Mouse (Mus musculus) lung, postnatal 4 days (tissue): ENCODE data around the gene Pak6.

Experiments
- DNase-seq, 2 experiments: peaks; one replicate each; pipeline ENCODE4 v3.0.0; 2021

The Pak6 gene

DNA sequence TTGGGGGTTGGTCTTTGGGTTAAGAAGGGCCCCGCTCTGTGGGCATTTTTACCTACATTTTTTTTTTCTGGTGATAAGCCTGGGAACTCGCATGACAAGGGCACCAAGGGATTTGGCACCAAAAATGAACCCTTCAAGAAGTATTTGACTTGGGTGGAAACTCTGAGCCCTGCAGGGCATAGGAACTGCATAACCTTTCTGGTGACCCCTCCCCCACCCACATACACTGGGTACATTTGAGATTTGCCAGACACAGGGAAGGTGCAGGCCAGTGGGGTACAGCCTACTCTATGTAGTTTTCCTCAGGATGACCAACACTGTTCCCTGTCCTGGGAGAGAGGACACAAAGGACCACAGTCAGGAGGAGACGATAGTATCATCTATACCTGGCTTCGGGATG is 2.5 kb downstream of the Pak6 start:
- DNase-seq = no peak

- DNase-seq = no peak
Observed at GRCm38 (mm10) chr2:118667181-118667580, 4.1 kb downstream of the Pak6 start.

DNA sequence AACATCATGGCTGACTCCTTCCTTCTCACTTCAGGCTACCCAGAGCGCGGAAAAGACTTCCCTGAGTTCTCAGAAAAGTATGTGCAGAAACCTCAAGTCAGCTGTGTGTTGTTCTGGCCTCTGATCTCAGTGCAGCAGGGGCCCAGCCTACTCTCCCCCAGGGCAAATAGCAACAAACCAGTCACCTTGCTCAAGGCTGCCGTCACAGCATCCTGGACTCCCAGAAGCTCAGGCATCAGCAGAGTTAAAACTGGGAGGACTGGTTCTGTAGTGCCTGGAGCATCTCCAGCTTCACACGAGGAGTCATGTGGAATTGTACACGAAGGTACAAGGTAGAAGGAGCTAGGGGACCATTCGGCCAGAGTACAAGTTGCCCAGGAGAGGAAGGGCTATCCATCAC is 6.1 kb downstream of the Pak6 start:
- no peak for DNase-seq

GRCm38 (mm10) chr2:118669785-118670184 is 6.7 kb downstream of the Pak6 start:
- DNase-seq = no peak

- DNase-seq = no peak
Observed at GRCm38 (mm10) chr2:118671728-118672127, 8.6 kb downstream of the Pak6 start.

- DNase-seq = no peak
Observed at GRCm38 (mm10) chr2:118673686-118674465, 10.8 kb downstream of the Pak6 start.

DNA sequence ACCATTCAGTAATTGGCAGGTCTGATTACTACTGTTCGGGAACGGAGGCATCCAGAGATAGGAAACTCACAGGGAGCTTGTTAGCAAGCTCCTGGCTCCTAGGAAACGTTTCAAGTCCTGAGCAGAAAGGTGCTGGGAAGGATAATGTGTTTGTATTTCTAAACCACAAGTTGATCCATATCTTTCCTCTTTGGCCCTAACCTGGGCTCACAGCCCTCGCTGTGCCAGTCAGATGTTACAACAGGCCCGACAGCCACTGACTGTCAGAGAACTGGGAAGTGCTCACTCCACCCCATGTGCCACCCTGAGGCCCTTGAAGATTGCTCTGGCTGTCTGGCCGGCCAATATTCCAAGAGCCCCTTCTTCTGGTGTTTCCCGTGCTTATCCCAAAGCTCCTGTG is 11.4 kb downstream of the Pak6 start:
- no peak for DNase-seq

DNA sequence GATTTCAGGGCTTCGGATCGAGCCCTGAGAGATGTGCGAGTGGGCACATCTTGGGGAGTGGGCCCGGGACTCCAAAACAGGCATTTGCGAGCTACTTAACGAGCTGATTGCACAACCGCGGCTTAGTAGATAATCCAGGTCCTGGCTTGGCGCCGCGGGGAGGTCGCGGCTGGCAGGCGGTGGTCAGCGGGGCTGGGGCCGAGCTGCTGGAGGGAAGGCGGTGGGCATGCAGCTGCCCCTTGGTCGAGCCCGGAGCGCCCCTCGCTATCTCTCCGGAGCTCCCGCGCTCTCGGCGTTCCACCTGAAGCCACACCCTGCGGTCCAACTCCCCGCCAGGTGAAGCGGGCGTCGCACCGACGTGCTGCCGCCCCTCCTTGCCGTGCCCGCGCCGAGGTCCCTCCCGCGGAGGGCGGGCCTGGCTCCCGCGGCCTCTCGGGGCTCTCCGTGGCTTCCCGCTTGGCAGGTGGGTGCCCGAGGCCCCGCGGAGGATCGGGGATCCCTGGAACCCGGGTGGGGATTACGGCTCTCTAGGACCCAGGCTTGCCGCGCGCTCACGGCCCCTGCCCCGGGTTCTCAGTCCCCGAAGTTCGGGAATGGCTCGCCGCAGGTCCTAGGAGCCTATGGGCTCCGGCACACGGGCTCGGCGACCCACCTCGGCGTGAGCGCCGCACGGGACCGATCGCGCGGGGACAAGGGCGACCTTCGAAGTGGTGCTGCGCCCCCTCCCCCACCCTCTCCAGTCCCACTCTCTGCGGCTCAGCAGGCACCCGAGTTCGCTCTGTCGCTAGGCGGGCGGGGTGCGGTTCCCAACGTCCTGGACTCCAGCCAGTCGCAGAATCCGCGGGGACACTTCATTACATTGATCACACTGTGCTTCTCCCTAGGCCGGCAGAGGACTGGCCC is 14.0 kb downstream of the Pak6 start:
- DNase-seq = peak; percentile 48 to 70

GRCm38 (mm10) chr2:118677817-118678216 is 14.7 kb downstream of the Pak6 start:
- no peak for DNase-seq

DNA sequence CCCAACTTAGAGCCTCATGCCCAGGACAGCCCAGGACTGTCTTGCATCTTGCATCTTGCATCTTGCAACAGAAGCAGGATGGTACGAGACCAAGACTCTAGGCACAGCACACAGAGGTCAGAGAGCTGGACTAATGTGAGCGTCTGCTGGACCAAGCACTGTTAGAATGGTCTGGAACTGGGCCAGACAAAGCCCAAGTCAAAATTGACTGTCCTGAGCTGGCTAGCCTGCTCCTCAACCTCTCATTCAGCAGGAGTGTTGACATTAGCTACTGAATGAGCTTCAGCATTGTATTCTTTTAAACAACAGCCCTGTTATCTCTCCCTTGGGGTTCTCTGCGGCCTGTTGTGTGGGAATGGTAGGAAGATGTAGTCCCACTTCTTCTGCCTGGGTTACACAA is 16.5 kb downstream of the Pak6 start:
- DNase-seq = no peak

- no peak for DNase-seq
Observed at GRCm38 (mm10) chr2:118680926-118681325, 17.8 kb downstream of the Pak6 start.

GRCm38 (mm10) chr2:118682544-118683260 is 19.6 kb downstream of the Pak6 start:
- DNase-seq = no peak

- DNase-seq = no peak
Observed at GRCm38 (mm10) chr2:118685088-118685487, 22.0 kb downstream of the Pak6 start.

- no peak for DNase-seq
Observed at GRCm38 (mm10) chr2:118686693-118687092, 23.6 kb downstream of the Pak6 start.

GRCm38 (mm10) chr2:118687791-118688190 is 24.7 kb downstream of the Pak6 start:
- DNase-seq = no peak

GRCm38 (mm10) chr2:118689875-118690274 is 26.8 kb downstream of the Pak6 start:
- DNase-seq = no peak

DNA sequence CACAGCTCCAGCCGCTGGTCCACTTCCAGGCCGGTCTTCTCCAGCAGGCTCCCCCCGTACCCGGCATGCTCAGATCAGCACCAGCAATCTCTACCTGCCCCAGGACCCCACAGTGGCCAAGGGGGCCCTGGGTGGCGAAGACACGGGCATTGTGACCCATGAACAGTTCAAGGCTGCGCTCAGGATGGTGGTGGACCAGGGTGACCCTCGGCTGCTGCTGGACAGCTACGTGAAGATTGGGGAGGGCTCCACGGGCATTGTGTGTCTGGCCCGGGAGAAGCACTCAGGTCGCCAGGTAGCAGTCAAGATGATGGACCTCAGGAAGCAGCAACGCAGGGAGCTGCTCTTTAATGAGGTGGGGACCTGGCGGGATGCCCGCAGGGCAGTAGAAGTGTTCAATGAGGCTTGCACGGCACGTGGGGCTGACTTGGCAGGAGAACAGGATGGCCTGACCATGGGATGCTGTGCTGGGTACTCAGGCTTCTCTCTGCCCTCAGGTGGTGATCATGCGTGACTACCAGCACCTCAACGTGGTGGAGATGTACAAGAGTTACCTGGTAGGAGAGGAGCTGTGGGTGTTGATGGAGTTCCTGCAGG is 30.4 kb downstream of the Pak6 start:
- no peak for DNase-seq

DNA sequence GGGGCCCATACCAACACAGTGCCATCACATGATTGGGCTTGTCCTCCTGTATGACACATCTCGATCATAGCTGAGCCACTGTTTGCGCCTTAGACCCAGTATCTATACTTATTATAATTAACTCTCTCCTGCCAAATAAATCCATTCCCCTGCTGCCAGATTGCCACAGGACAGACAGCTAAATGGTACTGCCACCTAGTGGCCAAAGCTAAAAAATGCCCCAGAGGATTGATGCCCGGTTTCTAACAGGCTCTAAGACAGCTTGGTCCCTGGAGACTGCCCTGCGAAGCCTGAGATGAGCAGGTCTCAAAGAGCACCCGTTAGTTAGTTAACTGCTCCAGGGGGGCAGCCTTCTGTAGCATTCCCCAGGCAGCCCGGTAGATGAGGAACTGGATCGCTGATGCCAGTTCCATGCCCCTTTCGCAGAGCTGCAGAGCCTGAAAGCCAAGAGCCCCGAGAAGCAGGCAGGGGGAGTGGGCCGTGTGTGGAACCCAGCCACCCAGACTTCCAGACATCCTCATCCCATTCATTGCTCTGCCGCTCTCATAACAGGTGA is 32.7 kb downstream of the Pak6 start:
- DNase-seq = peak in 1 of 2 experiments; percentile 69

DNA sequence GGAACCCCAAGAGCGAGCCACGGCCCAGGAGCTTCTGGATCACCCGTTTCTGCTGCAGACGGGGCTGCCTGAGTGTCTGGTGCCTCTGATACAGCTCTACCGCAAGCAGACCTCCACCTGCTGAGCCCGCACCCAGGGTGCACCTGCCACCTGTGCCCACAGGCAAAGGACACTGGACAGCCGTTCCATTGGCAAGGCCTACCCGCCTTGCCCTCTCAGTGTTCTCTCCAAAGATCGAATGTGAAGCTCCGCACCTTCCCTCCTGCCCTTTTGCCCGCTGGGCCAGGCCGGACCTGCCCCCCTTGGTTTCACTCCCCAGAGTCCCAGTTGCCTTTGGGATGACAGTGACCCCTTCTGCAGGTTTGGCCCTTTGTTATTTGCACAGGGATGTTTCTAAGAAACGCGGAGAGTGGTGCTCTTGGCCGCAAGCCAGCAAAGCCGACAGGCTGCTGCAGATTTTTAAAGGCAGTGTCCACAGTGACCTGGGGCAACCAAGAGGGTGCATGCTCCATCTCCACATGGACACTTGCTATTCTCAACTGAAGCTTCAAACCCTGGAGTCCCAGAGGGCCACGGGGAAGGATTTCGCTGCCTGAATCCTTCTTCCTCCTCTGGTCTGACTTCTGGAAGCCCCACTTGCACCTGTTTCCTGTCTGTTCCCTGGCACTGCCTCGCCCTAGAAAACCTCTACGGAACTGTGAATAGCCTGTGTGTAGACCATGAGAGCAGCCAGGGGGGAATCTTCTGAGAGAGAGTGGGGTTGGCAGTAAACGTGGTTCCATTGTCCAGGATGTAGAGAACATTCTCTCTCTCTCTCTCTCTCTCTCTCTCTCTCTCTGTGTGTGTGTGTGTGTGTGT is 33.6 kb downstream of the Pak6 start:
- DNase-seq = peak in 1 of 2 experiments; percentile 28

- DNase-seq = no peak
Observed at GRCm38 (mm10) chr2:118697311-118697877, 34.3 kb downstream of the Pak6 start.

DNA sequence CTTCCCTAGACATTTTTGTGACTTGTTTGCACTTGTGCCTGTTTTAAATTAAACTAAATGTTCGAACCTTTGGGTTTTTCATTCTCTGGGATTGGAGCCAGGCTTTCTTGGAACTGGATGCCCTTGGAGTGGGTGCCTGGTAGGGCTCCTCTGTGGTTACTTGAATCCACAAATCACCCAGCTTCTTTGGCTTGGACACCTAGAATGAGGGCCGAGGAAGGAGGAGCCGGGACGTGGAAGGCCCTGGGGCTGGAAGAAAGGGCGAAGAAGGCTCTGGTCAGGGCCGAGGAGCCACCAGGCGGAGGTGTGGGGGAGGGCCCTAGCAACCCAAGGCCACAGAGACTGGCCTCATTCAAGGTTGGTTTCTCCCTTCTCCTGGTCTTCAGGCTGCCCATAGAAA is 34.9 kb downstream of the Pak6 start:
- DNase-seq = no peak
